Mouse (Mus musculus): ENCODE measurements around the gene Wasf3. TPM values are rescaled to one million over a fixed set of nuclear protein-coding genes. Genes with fewer than 3 reads are reported as not detected.

The Wasf3 gene
- polyA plus RNA-seq, 1 experiment = not detected

GRCm38 (mm10) chr5:146368971-146369370 lies 15.8 kb upstream of the Wasf3 start:
- no peak overlapping the region for H3K4me3 ChIP-seq (ENCODE audit: insufficient read depth, poor library complexity, severe bottlenecking)
- H3K36me3 ChIP-seq (ENCODE audit: control insufficient read depth, insufficient read depth) = no peaks in the 10 kb centered on the region
- H3K27me3 ChIP-seq (ENCODE audit: control insufficient read depth, insufficient read depth, insufficient read length) = no peaks in the 10 kb centered on the region
- no peaks in the 10 kb centered on the region for H3K79me3 ChIP-seq (ENCODE audit: low read depth)
- TF ChIP-seq CEBPB (IDR thresholded peaks at IDR 0.05; ENCODE audit: low read depth) (no peak), FOSL1 (IDR thresholded peaks at IDR 0.05; ENCODE audit: insufficient read depth, low read length, poor library complexity, severe bottlenecking) (no peak), CTCF (IDR thresholded peaks at IDR 0.05; ENCODE audit: control insufficient read depth, insufficient read depth, insufficient read length) (no peak), USF1 (IDR thresholded peaks at IDR 0.05; ENCODE audit: low read depth) (no peak), MYOG (IDR thresholded peaks at IDR 0.05; ENCODE audit: control insufficient read depth, extremely low read depth, insufficient read length) (no peak), MAX (IDR thresholded peaks at IDR 0.05) (no peak), MYOD1 (IDR thresholded peaks at IDR 0.05; ENCODE audit: control insufficient read depth, insufficient read length, low read depth) (no peak)
- no peak overlapping the region for H3ac ChIP-seq (ENCODE audit: control insufficient read depth, insufficient read length, low read depth)
- no peaks in the 10 kb centered on the region for H3K79me2 ChIP-seq (ENCODE audit: control insufficient read depth, insufficient read depth)

GRCm38 (mm10) chr5:146370794-146371193 lies 14.0 kb upstream of the Wasf3 start:
- Histone ChIP-seq H3ac (ENCODE audit: control insufficient read depth, insufficient read length, low read depth) (no peak overlapping the region), H3K4me3 (ENCODE audit: insufficient read depth, poor library complexity, severe bottlenecking) (no peak overlapping the region), H3K79me2 (ENCODE audit: control insufficient read depth, insufficient read depth) (no peaks in the 10 kb centered on the region), H3K79me3 (ENCODE audit: low read depth) (no peaks in the 10 kb centered on the region), H3K36me3 (ENCODE audit: control insufficient read depth, insufficient read depth) (no peaks in the 10 kb centered on the region), H3K27me3 (ENCODE audit: control insufficient read depth, insufficient read depth, insufficient read length) (no peaks in the 10 kb centered on the region)
- TF ChIP-seq CTCF (IDR thresholded peaks at IDR 0.05; ENCODE audit: control insufficient read depth, insufficient read depth, insufficient read length) (no peak), USF1 (IDR thresholded peaks at IDR 0.05; ENCODE audit: low read depth) (no peak), FOSL1 (IDR thresholded peaks at IDR 0.05; ENCODE audit: insufficient read depth, low read length, poor library complexity, severe bottlenecking) (no peak), MAX (IDR thresholded peaks at IDR 0.05) (no peak), MYOD1 (IDR thresholded peaks at IDR 0.05; ENCODE audit: control insufficient read depth, insufficient read length, low read depth) (no peak), CEBPB (IDR thresholded peaks at IDR 0.05; ENCODE audit: low read depth) (no peak), MYOG (IDR thresholded peaks at IDR 0.05; ENCODE audit: control insufficient read depth, extremely low read depth, insufficient read length) (no peak)

GRCm38 (mm10) chr5:146373238-146373637 lies 11.5 kb upstream of the Wasf3 start:
- TF ChIP-seq MAX (IDR thresholded peaks at IDR 0.05) = no peak
- TF ChIP-seq CTCF (IDR thresholded peaks at IDR 0.05; ENCODE audit: control insufficient read depth, insufficient read depth, insufficient read length) = no peak
- TF ChIP-seq USF1 (IDR thresholded peaks at IDR 0.05; ENCODE audit: low read depth) = no peak
- no peak for TF ChIP-seq MYOD1 (IDR thresholded peaks at IDR 0.05; ENCODE audit: control insufficient read depth, insufficient read length, low read depth)
- Histone ChIP-seq H3K79me2 (ENCODE audit: control insufficient read depth, insufficient read depth) (no peaks in the 10 kb centered on the region), H3K36me3 (ENCODE audit: control insufficient read depth, insufficient read depth) (no peaks in the 10 kb centered on the region), H3ac (ENCODE audit: control insufficient read depth, insufficient read length, low read depth) (no peak overlapping the region), H3K79me3 (ENCODE audit: low read depth) (no peaks in the 10 kb centered on the region), H3K27me3 (ENCODE audit: control insufficient read depth, insufficient read depth, insufficient read length) (no peaks in the 10 kb centered on the region), H3K4me3 (ENCODE audit: insufficient read depth, poor library complexity, severe bottlenecking) (no peak overlapping the region)

- H3K79me2 ChIP-seq (ENCODE audit: control insufficient read depth, insufficient read depth) = no peaks in the 10 kb centered on the region
- TF ChIP-seq MYOD1 (IDR thresholded peaks at IDR 0.05; ENCODE audit: control insufficient read depth, insufficient read length, low read depth) = no peak
- H3K4me3 ChIP-seq (ENCODE audit: insufficient read depth, poor library complexity, severe bottlenecking) = no peak overlapping the region
- H3K36me3 ChIP-seq (ENCODE audit: control insufficient read depth, insufficient read depth) = no peaks in the 10 kb centered on the region
- no peaks in the 10 kb centered on the region for H3K27me3 ChIP-seq (ENCODE audit: control insufficient read depth, insufficient read depth, insufficient read length)
- no peak overlapping the region for H3ac ChIP-seq (ENCODE audit: control insufficient read depth, insufficient read length, low read depth)
- no peaks in the 10 kb centered on the region for H3K79me3 ChIP-seq (ENCODE audit: low read depth)
These were observed 8.2 kb upstream of the Wasf3 start for GRCm38 (mm10) chr5:146376601-146377000.

- H3K27me3 ChIP-seq (ENCODE audit: control insufficient read depth, insufficient read depth, insufficient read length) = no peaks in the 10 kb centered on the region
- TF ChIP-seq FOSL1 (IDR thresholded peaks at IDR 0.05; ENCODE audit: insufficient read depth, low read length, poor library complexity, severe bottlenecking) (no peak), CEBPB (IDR thresholded peaks at IDR 0.05; ENCODE audit: low read depth) (no peak), MYOG (IDR thresholded peaks at IDR 0.05; ENCODE audit: control insufficient read depth, extremely low read depth, insufficient read length) (no peak), CTCF (IDR thresholded peaks at IDR 0.05; ENCODE audit: control insufficient read depth, insufficient read depth, insufficient read length) (no peak), MYOD1 (IDR thresholded peaks at IDR 0.05; ENCODE audit: control insufficient read depth, insufficient read length, low read depth) (no peak), MAX (IDR thresholded peaks at IDR 0.05) (no peak), USF1 (IDR thresholded peaks at IDR 0.05; ENCODE audit: low read depth) (no peak)
- no peak overlapping the region for H3ac ChIP-seq (ENCODE audit: control insufficient read depth, insufficient read length, low read depth)
- no peaks in the 10 kb centered on the region for H3K79me2 ChIP-seq (ENCODE audit: control insufficient read depth, insufficient read depth)
- H3K36me3 ChIP-seq (ENCODE audit: control insufficient read depth, insufficient read depth) = no peaks in the 10 kb centered on the region
- no peak overlapping the region for H3K4me3 ChIP-seq (ENCODE audit: insufficient read depth, poor library complexity, severe bottlenecking)
- no peaks in the 10 kb centered on the region for H3K79me3 ChIP-seq (ENCODE audit: low read depth)
These were observed 4.7 kb upstream of the Wasf3 start for GRCm38 (mm10) chr5:146380041-146380440.

GRCm38 (mm10) chr5:146382268-146382667 lies 2.5 kb upstream of the Wasf3 start:
- H3K79me2 ChIP-seq (ENCODE audit: control insufficient read depth, insufficient read depth) = no peaks in the 10 kb centered on the region
- H3K79me3 ChIP-seq (ENCODE audit: low read depth) = no peaks in the 10 kb centered on the region
- no peaks in the 10 kb centered on the region for H3K27me3 ChIP-seq (ENCODE audit: control insufficient read depth, insufficient read depth, insufficient read length)
- no peak overlapping the region for H3K4me3 ChIP-seq (ENCODE audit: insufficient read depth, poor library complexity, severe bottlenecking)
- TF ChIP-seq CTCF (IDR thresholded peaks at IDR 0.05; ENCODE audit: control insufficient read depth, insufficient read depth, insufficient read length) (no peak), MAX (IDR thresholded peaks at IDR 0.05) (no peak), MYOG (IDR thresholded peaks at IDR 0.05; ENCODE audit: control insufficient read depth, extremely low read depth, insufficient read length) (no peak), CEBPB (IDR thresholded peaks at IDR 0.05; ENCODE audit: low read depth) (no peak), FOSL1 (IDR thresholded peaks at IDR 0.05; ENCODE audit: insufficient read depth, low read length, poor library complexity, severe bottlenecking) (no peak), USF1 (IDR thresholded peaks at IDR 0.05; ENCODE audit: low read depth) (no peak), MYOD1 (IDR thresholded peaks at IDR 0.05; ENCODE audit: control insufficient read depth, insufficient read length, low read depth) (no peak)
- no peaks in the 10 kb centered on the region for H3K36me3 ChIP-seq (ENCODE audit: control insufficient read depth, insufficient read depth)
- H3ac ChIP-seq (ENCODE audit: control insufficient read depth, insufficient read length, low read depth) = no peak overlapping the region

Data from C2C12 (cell line).